Mouse (Mus musculus) spleen, postnatal 36 days (tissue): Measurements from ENCODE around the gene Rbx1.

ENCODE experiments used
- DNase-seq, 2 experiments: peaks; one replicate each; pipeline ENCODE4 v3.0.0; 2022; ENCODE audit warnings: low spot score in 2 of 2, mixed read lengths in 1 of 2

Gene Rbx1

DNA sequence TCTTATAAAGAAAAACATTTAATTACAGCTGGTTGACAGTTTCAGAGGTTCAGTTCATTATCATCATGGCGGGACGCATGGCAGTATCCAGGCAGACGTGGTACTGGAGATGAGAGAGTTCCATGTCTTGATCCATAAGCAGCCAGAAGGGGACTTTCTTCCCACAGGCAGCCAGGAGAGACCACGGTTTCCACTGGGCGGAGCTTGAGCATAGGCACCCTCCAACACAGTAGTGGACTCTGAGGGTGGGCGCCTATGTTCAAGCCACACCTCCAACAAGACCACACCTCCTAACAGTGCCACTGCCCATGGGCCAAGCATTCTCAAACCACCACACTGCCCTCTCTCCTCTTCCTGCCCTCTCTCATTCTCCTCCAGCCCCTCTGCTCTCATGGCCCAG is 17.6 kb downstream of the Rbx1 start:
- no peak for DNase-seq

GRCm38 (mm10) chr15:81485483-81485882 is 19.4 kb downstream of the Rbx1 start:
- no peak for DNase-seq

DNA sequence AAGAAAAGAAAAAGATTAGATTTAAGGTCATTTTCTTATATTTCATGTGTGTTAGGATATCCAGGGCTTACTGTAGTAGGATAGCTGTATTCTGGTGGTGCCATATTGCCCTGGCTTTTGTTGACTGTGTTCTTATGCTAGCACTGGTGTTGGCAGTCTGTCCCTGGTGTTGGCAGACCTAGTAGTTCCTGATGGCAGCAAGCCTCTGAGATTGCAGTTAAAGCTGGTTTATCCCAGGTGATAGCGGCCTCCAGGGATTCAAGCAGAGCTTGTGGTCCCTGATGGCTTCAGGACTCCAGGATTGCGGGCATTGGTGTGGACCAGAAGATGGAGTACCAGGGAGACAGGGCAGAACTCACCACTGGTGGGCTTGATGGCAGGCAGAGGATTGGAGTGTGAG is 37.4 kb downstream of the Rbx1 start:
- no peak for DNase-seq

GRCm38 (mm10) chr15:81503995-81504394 is 37.9 kb downstream of the Rbx1 start:
- DNase-seq, result no peak

GRCm38 (mm10) chr15:81507201-81507600 is 41.1 kb downstream of the Rbx1 start:
- peak; percentile 46 to 66 for DNase-seq

DNA sequence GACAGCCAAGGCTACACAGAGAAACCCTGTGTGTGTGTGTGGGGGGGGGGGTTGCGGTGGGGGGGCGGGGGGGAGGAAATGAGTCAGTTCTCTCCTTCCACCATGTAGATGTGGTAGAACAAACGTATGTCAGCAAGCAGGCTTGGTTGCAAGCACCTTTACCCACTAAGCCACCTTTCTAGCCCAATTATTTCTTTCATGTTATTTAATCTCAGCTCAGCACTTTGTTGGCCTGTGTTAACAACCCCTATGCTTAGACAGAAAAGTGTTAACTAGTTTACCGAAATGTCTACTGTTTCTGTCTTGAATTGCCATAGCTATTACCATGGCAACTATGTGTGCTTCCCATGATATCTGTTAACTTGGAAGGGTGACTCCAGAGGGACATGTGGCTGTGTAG is 44.5 kb downstream of the Rbx1 start:
- DNase-seq, result no peak

DNA sequence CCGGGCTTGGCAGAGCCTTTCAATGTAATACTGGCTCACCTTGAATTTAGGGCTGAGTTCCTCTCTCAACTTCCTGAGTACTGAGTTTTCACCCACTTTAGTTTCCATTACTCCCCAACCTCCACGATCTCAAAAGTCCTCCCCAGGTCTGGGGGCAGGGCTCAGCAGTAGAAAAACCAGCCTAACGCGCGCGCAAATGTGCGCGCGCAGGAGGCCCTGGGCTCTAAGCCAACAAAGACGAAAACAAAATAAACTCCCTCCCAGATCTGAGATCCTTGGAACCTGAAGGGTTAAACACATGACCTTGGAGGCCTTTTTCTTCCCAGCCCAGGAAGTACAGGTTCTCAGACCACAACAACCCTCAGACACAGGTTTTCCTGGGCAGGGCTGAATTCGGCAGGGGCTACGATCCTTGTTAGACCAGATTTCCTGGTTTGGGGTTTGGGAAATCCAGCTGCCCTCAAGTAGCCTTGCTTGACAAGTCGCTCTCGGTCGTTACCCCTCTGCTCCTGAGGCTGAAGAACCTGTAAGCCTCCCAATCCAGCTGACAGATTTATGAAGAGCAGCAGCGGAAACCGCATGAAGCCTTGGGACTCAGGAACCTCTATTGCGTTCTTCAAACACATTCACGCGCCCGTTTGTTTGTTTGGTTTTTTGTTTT is 45.6 kb downstream of the Rbx1 start:
- peak; percentile 63 to 64 for DNase-seq

GRCm38 (mm10) chr15:81514111-81514971 is 48.2 kb downstream of the Rbx1 start:
- peak; percentile 94 for DNase-seq

- DNase-seq, result no peak
These were observed 49.1 kb downstream of the Rbx1 start for GRCm38 (mm10) chr15:81515221-81515620.

DNA sequence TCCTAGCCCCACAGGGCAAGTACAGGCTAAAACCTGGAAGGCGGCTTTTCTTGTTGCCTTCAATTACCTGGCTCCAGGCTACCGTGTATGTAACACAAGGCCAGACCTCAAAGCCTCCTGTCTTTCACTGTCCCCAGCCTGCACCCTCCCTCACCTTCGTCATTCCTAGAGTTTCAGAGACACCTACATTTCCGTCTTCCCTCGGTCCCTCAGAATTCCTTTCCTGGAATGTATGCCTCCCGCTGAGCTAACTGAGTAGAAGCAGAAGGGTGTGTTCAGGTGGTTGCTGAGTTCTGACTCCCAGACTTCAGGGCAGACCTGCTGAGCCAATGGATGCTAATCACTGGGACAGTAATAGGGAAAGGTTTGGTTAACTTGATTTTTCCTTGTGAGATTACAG is 51.9 kb downstream of the Rbx1 start:
- no peak for DNase-seq

DNA sequence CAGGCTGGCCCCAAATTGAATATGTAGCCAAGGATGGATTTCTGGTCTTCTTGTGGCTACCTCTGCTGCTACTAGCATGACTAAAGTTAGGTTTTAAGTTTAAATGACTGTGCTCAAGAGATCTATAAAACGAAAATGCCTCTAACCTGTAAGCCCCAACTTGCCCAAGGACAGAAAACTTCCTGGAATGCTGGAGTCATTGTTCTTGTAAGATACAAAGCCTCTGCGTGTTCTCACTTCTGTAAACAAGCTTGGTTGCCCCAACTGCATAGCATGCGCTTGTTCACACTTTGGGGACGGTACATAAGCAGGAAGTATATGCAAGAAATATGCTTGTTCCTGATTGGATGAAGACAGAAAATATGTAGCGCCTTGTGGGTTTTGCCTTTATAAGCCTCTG is 52.7 kb downstream of the Rbx1 start:
- no peak for DNase-seq

- peak; percentile 84 to 90 for DNase-seq
These were observed 56.1 kb downstream of the Rbx1 start for GRCm38 (mm10) chr15:81522036-81522751.

GRCm38 (mm10) chr15:81522761-81523168 is 56.7 kb downstream of the Rbx1 start:
- peak; percentile 89 for DNase-seq

- peak; percentile 97 to 98 for DNase-seq
These were observed 57.2 kb downstream of the Rbx1 start for GRCm38 (mm10) chr15:81523169-81523871.

DNA sequence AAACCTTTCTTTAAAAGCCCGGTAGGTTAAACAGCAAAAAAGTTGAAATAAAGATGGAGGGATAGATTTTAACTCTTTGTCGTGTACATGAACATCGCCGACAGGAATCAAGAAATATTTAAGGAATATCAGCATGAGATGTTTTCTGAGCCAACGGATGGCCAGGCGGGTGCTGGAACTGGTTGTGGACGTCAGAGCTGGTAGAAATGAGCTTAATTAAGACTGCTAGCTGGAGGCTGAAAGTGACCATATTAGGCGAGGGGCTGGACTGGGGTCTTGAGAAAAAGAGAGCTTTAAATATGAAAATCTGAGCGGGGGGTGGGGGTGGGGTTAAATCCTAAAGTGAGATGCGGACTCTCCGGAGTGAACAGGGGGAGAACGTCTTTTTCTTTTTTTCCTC is 57.8 kb downstream of the Rbx1 start:
- DNase-seq, result no peak
